Mouse (Mus musculus) spleen, adult 2 months (tissue): Measurements from ENCODE around the gene Cfap61.

Experiments
- CTCF ChIP-seq: fragments of 200-500 bp; IDR thresholded peaks from 2 replicates; pipeline ENCODE4 v1.5.1; 2011; ENCODE audit warnings: mild to moderate bottlenecking, inconsistent platforms; ENCODE audit not compliant: insufficient read depth, insufficient read length, insufficient replicate concordance; ENCODE audit errors: extremely low read depth
- POLR2A ChIP-seq: fragments of 200-500 bp; IDR thresholded peaks from 2 replicates; pipeline ENCODE4 v1.6.1; 2011; ENCODE audit warnings: low read depth, low read length, inconsistent platforms

DNA sequence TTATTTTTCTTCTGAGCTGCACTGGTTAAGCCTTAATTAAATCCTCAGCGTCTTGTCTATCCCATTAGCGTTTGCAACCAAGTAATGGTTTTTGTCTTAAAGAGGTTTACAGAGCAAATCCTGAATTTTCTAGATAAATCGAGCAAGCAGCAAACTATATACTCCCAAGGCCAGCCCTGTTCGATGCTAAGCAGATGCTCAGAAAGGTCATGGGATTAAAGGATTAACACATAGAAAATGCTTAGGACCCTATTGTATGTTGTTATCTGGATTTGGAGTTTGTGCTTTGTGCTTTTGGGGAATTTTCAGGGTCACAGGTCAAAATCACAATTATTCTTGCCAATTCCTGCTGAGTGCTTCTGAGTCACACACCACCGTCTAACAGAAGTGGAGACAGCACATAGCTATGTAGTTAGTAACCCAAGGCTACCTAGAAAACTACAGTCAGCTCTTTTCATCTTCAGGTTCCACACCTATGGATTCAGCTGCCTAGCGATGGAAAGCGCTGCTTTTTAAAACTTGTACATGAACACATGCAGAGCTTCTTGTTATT lies 13.9 kb downstream of the Cfap61 start:
- TF ChIP-seq POLR2A (no peak), CTCF (no peak)
